Mouse (Mus musculus): ENCODE data around the gene Plg. TPM values are rescaled to one million over a fixed set of nuclear protein-coding genes. Genes with fewer than 3 reads are reported as not detected.
A peak's percentile ranks its signal among the peaks of the same experiment; 100 is the strongest.

Gene Plg
- polyA plus RNA-seq, 1 experiment from 2014 or later, result not detected

DNA sequence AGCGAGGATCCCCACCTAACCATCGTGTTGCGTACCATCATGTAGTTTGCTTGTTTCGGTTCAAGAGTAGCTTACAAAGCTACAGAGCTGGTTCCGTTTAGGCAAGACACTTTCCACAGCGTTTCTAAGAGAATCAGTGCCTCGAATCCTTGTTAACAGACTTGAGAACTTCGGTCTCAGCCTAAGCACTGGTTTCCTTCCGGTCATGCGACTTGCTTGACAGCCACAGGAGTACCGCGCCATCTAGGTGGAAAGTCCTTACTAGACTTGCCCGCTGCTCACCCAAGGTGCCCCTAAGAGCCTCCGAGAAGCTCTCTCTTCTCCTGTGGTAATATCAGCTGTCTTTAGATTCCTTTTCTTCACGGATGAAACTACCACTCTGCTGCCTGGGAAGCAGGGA is 18.5 kb upstream of the Plg start:
- 87% methylated on average over 15 of the region's 15 CpGs for WGBS

DNA sequence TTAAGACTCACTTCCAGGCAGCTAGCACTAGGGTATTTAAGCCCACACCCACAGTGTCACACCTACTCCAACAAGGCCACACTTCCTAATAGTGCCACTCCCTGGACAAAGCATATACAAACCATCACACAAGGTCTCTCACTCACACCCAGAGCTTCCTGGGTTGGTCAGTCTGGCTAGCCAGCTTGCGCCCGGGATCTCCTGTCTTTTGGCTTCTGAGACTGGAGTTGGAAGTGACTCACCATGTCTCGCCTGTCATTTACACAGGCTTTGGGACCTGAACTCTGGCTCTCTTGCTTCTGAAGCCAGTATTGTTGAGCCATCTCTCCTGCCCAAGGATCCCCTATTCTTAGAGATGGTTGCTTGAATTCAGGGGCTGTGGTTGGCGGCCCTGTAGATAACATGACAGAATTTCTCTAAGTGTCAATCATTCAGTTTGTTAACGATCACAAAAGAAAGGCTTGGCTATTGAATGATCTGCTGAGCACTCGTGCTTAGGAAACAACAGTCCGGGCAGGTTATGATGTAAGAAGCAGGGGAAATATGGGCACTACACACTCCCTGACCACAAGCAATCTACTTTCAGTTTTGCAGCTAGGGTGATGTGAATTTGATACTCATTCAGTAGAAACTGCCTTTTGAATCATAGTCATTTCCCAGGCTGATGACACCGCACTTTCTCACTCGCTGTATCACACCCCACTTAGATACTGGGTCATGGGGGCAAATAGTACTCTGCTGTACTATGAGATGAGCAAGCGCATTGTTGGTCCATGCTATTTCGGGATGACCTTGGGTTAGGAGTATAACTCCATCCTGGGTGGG is 14.6 kb upstream of the Plg start:
- Histone ChIP-seq H3K9ac (ENCODE audit: low read depth, low read length) (no peak overlapping the region), H3K9me3 (ENCODE audit: control insufficient read depth, low read length) (no peaks in the 10 kb centered on the region), H3K36me3 (ENCODE audit: control insufficient read depth, insufficient read depth, low read length) (no peaks in the 10 kb centered on the region), H3K4me2 (ENCODE audit: low read depth, low read length) (no peak overlapping the region), H3K27me3 (replicated peaks; ENCODE audit: control insufficient read depth, insufficient read depth, low read length) (no peaks in the 10 kb centered on the region), H3K4me1 (ENCODE audit: control insufficient read depth, insufficient read depth, low read length) (no peaks in the 10 kb centered on the region), H3K4me3 (ENCODE audit: low read depth, low read length) (no peak overlapping the region), H3K27ac (replicated peaks; ENCODE audit: low read depth, low read length) (no peak overlapping the region)
- WGBS, result 89% methylated on average over 11 of the region's 11 CpGs
- DNase-seq (ENCODE audit: low spot score) (no peak), ATAC-seq (ENCODE audit: low read depth) (no peak)

More for the DNA sequence above, 18.5 kb upstream of the Plg start:
- Histone ChIP-seq H3K27me3 (replicated peaks; ENCODE audit: control insufficient read depth, insufficient read depth, low read length) (no peaks in the 10 kb centered on the region), H3K4me2 (ENCODE audit: low read depth, low read length) (no peak overlapping the region), H3K9me3 (ENCODE audit: control insufficient read depth, low read length) (no peaks in the 10 kb centered on the region), H3K9ac (ENCODE audit: low read depth, low read length) (no peak overlapping the region), H3K4me3 (ENCODE audit: low read depth, low read length) (no peak overlapping the region), H3K4me1 (ENCODE audit: control insufficient read depth, insufficient read depth, low read length) (no peaks in the 10 kb centered on the region), H3K36me3 (ENCODE audit: control insufficient read depth, insufficient read depth, low read length) (no peaks in the 10 kb centered on the region), H3K27ac (replicated peaks; ENCODE audit: low read depth, low read length) (no peak overlapping the region)
- ATAC-seq (ENCODE audit: low read depth) (no peak), DNase-seq (ENCODE audit: low spot score) (no peak)

DNA sequence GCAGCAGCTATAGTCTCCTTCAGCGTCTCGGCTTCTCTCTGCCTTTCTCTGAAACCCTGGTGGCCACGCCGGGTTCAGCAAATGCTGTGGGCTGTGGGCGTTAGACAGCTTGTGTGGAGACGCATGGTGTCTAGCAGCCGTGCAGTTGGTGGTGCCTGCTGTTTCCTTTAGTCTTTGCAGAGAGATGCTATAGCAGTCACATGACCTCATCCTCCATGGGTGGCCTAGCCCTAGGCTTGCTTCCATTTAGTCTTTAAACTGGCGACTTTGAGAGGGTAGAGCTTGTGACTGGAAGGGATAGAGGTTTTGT is 14.0 kb upstream of the Plg start:
- no peaks in the 10 kb centered on the region for H3K9me3 ChIP-seq (ENCODE audit: control insufficient read depth, low read length)
- no peak overlapping the region for H3K4me2 ChIP-seq (ENCODE audit: low read depth, low read length)
- no peak overlapping the region for H3K27ac ChIP-seq (replicated peaks; ENCODE audit: low read depth, low read length)
- H3K9ac ChIP-seq (ENCODE audit: low read depth, low read length), result no peak overlapping the region
- H3K36me3 ChIP-seq (ENCODE audit: control insufficient read depth, insufficient read depth, low read length), result no peaks in the 10 kb centered on the region
- no peaks in the 10 kb centered on the region for H3K27me3 ChIP-seq (replicated peaks; ENCODE audit: control insufficient read depth, insufficient read depth, low read length)
- ATAC-seq (ENCODE audit: low read depth), result no peak
- H3K4me3 ChIP-seq (ENCODE audit: low read depth, low read length), result no peak overlapping the region
- WGBS, result 49% methylated on average over 8 of the region's 8 CpGs
- H3K4me1 ChIP-seq (ENCODE audit: control insufficient read depth, insufficient read depth, low read length), result no peaks in the 10 kb centered on the region
- peak; percentile 20 for DNase-seq (ENCODE audit: low spot score)

DNA sequence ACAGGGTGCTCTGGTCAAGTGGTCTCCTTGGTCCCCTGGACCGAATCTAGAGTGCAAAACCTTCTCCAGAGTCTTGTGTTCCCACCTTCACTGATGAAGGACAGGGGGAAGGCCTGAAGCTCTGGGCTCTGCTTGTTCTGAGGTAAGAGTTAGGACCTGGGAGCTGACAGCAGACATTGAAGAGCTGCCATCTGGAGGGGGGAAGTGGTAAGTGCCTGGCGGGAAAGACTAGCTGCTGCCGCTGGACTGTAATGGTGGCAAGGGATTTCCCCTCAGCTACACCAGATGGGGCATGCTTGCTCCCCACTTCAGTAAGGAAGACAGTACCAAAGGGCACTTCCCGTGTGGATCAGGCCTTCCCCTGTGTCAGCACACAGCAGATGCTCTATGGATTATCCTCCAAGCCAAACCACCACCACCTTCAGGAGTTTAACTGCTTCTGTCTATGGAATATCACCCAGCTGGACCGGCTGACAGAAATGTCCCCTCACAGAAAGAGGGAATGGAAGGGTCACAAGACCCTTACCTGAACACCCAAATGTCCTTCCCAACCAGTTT is 11.0 kb upstream of the Plg start:
- 0 out of 2 replicates have a peak, but pooled peaks cover 2% of the 10 kb centered on the region for H3K4me1 ChIP-seq (ENCODE audit: control insufficient read depth, insufficient read depth, low read length)
- H3K9ac ChIP-seq (ENCODE audit: low read depth, low read length), result no peak overlapping the region
- DNase-seq (ENCODE audit: low spot score) (peak; percentile 84), ATAC-seq (ENCODE audit: low read depth) (peak; percentile 78)
- H3K4me3 ChIP-seq (ENCODE audit: low read depth, low read length), result no peak overlapping the region
- H3K27me3 ChIP-seq (replicated peaks; ENCODE audit: control insufficient read depth, insufficient read depth, low read length), result no peaks in the 10 kb centered on the region
- H3K4me2 ChIP-seq (ENCODE audit: low read depth, low read length), result no peak overlapping the region
- no peaks in the 10 kb centered on the region for H3K36me3 ChIP-seq (ENCODE audit: control insufficient read depth, insufficient read depth, low read length)
- H3K27ac ChIP-seq (replicated peaks; ENCODE audit: low read depth, low read length), result no peak overlapping the region
- H3K9me3 ChIP-seq (ENCODE audit: control insufficient read depth, low read length), result no peaks in the 10 kb centered on the region
- whole genome bisulfite sequencing, result 36% methylated on average over 5 of the region's 5 CpGs

DNA sequence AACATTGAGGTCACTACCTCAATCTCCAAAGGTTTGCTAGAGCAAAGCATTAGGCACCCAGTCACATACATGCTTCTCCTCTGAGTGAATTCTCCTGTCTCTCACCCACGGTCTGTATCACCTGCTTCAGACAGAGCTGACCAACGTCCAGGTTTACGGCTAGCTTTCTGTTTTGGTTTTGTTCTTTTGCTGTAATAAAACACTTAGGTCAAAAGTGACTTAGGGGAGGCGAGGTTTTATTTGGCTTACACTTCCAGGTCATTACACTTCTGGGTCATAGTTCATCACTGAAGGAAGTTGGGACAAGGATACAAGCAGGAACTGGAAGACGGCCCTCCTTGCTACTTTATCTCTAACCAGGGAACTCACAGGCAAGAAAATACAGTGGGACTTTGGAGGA is 9.0 kb upstream of the Plg start:
- Histone ChIP-seq H3K9me3 (ENCODE audit: control insufficient read depth, low read length) (no peaks in the 10 kb centered on the region), H3K4me3 (ENCODE audit: low read depth, low read length) (no peak overlapping the region), H3K4me2 (ENCODE audit: low read depth, low read length) (no peak overlapping the region), H3K27ac (replicated peaks; ENCODE audit: low read depth, low read length) (no peak overlapping the region), H3K27me3 (replicated peaks; ENCODE audit: control insufficient read depth, insufficient read depth, low read length) (no peaks in the 10 kb centered on the region), H3K4me1 (ENCODE audit: control insufficient read depth, insufficient read depth, low read length) (0 out of 2 replicates have a peak, but pooled peaks cover 2% of the 10 kb centered on the region), H3K36me3 (ENCODE audit: control insufficient read depth, insufficient read depth, low read length) (no peaks in the 10 kb centered on the region), H3K9ac (ENCODE audit: low read depth, low read length) (no peak overlapping the region)
- 65% methylated on average over 5 of the region's 5 CpGs for WGBS
- ATAC-seq (ENCODE audit: low read depth), result no peak
- DNase-seq (ENCODE audit: low spot score), result no peak

DNA sequence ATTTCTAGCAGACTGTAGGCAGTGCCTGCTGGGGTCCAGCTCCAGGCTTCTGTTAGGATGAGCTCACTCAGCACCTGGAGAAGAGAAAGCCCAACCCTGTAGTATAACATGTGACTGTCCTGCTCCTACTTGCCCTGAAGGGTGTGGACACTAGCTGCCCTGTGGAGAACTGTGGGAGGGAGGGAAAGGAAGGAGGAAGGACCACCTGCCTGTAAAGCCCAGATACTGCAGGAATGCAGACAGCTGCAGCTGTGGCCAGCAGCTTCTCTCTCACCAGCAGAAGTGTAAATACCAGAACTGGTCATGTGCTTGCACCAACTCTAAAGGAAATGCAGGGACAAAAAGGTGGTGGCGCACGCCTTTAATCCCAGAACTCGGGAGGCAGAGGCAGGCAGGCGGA is 8.1 kb upstream of the Plg start:
- Histone ChIP-seq H3K9ac (ENCODE audit: low read depth, low read length) (no peak overlapping the region), H3K4me1 (ENCODE audit: control insufficient read depth, insufficient read depth, low read length) (0 out of 2 replicates have a peak, but pooled peaks cover 2% of the 10 kb centered on the region), H3K9me3 (ENCODE audit: control insufficient read depth, low read length) (no peaks in the 10 kb centered on the region), H3K27me3 (replicated peaks; ENCODE audit: control insufficient read depth, insufficient read depth, low read length) (no peaks in the 10 kb centered on the region), H3K36me3 (ENCODE audit: control insufficient read depth, insufficient read depth, low read length) (no peaks in the 10 kb centered on the region), H3K27ac (replicated peaks; ENCODE audit: low read depth, low read length) (no peak overlapping the region), H3K4me3 (ENCODE audit: low read depth, low read length) (no peak overlapping the region), H3K4me2 (ENCODE audit: low read depth, low read length) (no peak overlapping the region)
- DNase-seq (ENCODE audit: low spot score) (peak; percentile 53), ATAC-seq (ENCODE audit: low read depth) (0 out of 2 replicates have a peak, but pooled peaks have one; percentile 38)
- WGBS, result 74% methylated on average over 4 of the region's 4 CpGs

DNA sequence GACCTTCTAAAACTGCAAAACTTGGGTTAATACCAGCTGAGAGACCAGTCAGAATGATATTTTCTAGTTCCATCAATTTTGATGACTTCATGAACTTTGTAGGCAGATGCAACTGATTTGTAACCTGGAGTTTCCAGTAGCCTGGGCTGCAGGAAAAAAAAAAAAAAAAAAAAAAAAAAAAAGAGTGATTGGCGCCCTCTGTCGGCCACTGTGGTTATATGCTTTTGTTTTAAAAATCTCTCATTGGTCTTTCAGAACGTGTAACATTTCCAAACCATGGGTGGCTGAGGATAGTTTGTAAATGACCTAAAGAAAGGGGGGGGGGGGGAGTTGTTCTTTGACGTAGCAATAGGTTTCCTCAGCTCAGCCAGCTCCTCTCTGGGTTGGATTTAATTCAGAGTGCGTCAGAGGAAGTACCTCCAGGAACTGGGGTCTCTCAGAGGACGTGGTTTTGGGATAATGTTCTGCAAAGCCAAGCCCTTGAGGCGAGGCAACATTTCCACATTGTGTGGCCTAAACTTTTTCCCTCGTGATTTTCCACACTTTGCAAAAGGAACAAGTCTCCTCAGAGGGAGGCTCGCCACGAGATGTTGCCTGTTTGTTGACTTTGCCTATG is 7.0 kb upstream of the Plg start:
- no peak for ATAC-seq (ENCODE audit: low read depth)
- Histone ChIP-seq H3K36me3 (ENCODE audit: control insufficient read depth, insufficient read depth, low read length) (no peaks in the 10 kb centered on the region), H3K27me3 (replicated peaks; ENCODE audit: control insufficient read depth, insufficient read depth, low read length) (no peaks in the 10 kb centered on the region), H3K4me3 (ENCODE audit: low read depth, low read length) (no peak overlapping the region), H3K9ac (ENCODE audit: low read depth, low read length) (no peak overlapping the region), H3K4me2 (ENCODE audit: low read depth, low read length) (peak overlapping the region; percentile 32; the same call in 1 of the 2 replicates), H3K9me3 (ENCODE audit: control insufficient read depth, low read length) (no peaks in the 10 kb centered on the region), H3K4me1 (ENCODE audit: control insufficient read depth, insufficient read depth, low read length) (0 out of 2 replicates have a peak, but pooled peaks cover 2% of the 10 kb centered on the region), H3K27ac (replicated peaks; ENCODE audit: low read depth, low read length) (no peak overlapping the region)
- WGBS, result 31% methylated on average over 10 of the region's 10 CpGs
- DNase-seq (ENCODE audit: low spot score), result peak; percentile 20

DNA sequence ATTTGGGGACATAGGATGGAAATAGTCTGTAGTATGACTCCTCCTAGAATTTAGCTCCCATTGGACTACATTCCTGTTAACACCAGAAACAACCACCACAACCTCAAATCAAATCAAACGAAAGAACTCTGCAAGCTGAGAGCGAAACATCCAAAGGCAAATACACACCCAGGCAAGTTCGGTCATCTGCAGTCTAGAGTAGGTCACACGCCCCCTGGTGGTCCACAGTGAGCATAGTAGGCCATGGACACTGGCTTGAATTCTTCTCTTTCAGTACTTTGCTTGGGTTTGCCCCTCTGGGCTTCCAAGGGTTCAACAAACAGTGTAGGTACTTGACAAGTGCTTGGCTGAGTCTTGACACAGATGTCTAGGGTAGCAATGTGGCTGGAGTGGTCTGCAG is 6.4 kb upstream of the Plg start:
- no peaks in the 10 kb centered on the region for H3K36me3 ChIP-seq (ENCODE audit: control insufficient read depth, insufficient read depth, low read length)

More for the DNA sequence above, 6.4 kb upstream of the Plg start:
- ATAC-seq (ENCODE audit: low read depth), result peak; percentile 58; the same call in 1 of the 2 replicates
- H3K4me3 ChIP-seq (ENCODE audit: low read depth, low read length), result no peak overlapping the region
- 0 out of 2 replicates have a peak, but pooled peaks cover 2% of the 10 kb centered on the region for H3K4me1 ChIP-seq (ENCODE audit: control insufficient read depth, insufficient read depth, low read length)
- no peaks in the 10 kb centered on the region for H3K9me3 ChIP-seq (ENCODE audit: control insufficient read depth, low read length)
- H3K27ac ChIP-seq (replicated peaks; ENCODE audit: low read depth, low read length), result no peak overlapping the region
- DNase-seq (ENCODE audit: low spot score), result peak; percentile 80
- no peak overlapping the region for H3K9ac ChIP-seq (ENCODE audit: low read depth, low read length)
- 13% methylated on average over 4 of the region's 4 CpGs for WGBS
- no peak overlapping the region for H3K4me2 ChIP-seq (ENCODE audit: low read depth, low read length)
- no peaks in the 10 kb centered on the region for H3K27me3 ChIP-seq (replicated peaks; ENCODE audit: control insufficient read depth, insufficient read depth, low read length)

All from embryonic facial prominence, embryonic 14.5 days (tissue).